Mouse (Mus musculus) hindbrain, embryonic 13.5 days (tissue): ENCODE results near the gene Tmem52b. TPM values are rescaled to one million over a fixed set of nuclear protein-coding genes. Genes with fewer than 3 reads are reported as not detected.
A peak's percentile ranks its signal among the peaks of the same experiment; 100 is the strongest.

ENCODE experiments used
- ATAC-seq: fragments of 200-750 bp; cut with Nextera tagmentation; 2 replicates; pipeline ENCODE4 v1.8.0; 2017; ENCODE audit warnings: moderate TSS enrichment; ENCODE audit not compliant: low FRiP score
- H3K27ac ChIP-seq: fragments of 300-500 bp; sonication (generic); 2 replicates; pipeline ENCODE4 v1.5.1; 2015; ENCODE audit warnings: inconsistent platforms, mild to moderate bottlenecking, moderate library complexity
- H3K27me3 ChIP-seq: fragments of 300-500 bp; sonication (generic); 2 replicates; pipeline ENCODE4 v1.6.1; 2015; ENCODE audit warnings: mild to moderate bottlenecking, inconsistent platforms
- H3K36me3 ChIP-seq: fragments of 300-500 bp; sonication (generic); 2 replicates; pipeline ENCODE4 v1.6.1; 2015; ENCODE audit warnings: mild to moderate bottlenecking, inconsistent platforms
- H3K4me1 ChIP-seq: fragments of 300-500 bp; sonication (generic); replicated peaks from 2 replicates; pipeline ENCODE4 v1.6.1; 2015; ENCODE audit warnings: inconsistent platforms
- H3K4me2 ChIP-seq: fragments of 300-500 bp; sonication (generic); 2 replicates; pipeline ENCODE4 v1.6.1; 2015; ENCODE audit warnings: inconsistent platforms, mild to moderate bottlenecking, moderate library complexity
- H3K4me3 ChIP-seq: fragments of 300-500 bp; sonication (generic); 2 replicates; pipeline ENCODE4 v1.5.1; 2015; ENCODE audit warnings: mild to moderate bottlenecking, inconsistent platforms
- H3K9ac ChIP-seq: fragments of 300-500 bp; sonication (generic); 2 replicates; pipeline ENCODE4 v1.6.1; 2015; ENCODE audit warnings: mild to moderate bottlenecking, inconsistent platforms
- H3K9me3 ChIP-seq: fragments of 300-500 bp; sonication (generic); 2 replicates; pipeline ENCODE4 v1.6.1; 2016; ENCODE audit warnings: inconsistent platforms
- WGBS: fragments of 180-500 bp; shearing (Covaris S2); methylation state at CpG from one replicate; pipeline ENCODE4 v1.1.7; 2015; 5-methylcytosine and 5-hydroxymethylcytosine counted together
- polyA plus RNA-seq: library from polyadenylated mRNA; unstranded; fragments of >200 nt; fragmentation: Nextera tagmentation; extraction: Ambion mirVana; gene quantifications from 2 replicates; pipeline ENCODE4 v1.2.1, GENCODE M21; 2015

Gene Tmem52b
- polyA plus RNA-seq, 1 experiment from 2014 or later, result not detected

- whole genome bisulfite sequencing, result 55% methylated on average over 4 of the region's 4 CpGs
- H3K27ac ChIP-seq, result peak overlapping the region; percentile 91
Observed at GRCm38 (mm10) chr6:129534627-129535190, 22.4 kb downstream of the Tmem52b start.

GRCm38 (mm10) chr6:129535723-129536122 is 23.4 kb downstream of the Tmem52b start:
- peaks cover 35% of the 10 kb centered on the region for H3K36me3 ChIP-seq
- peak overlapping the region; percentile 94 for H3K9ac ChIP-seq
- peak overlapping the region; percentile 91 for H3K4me3 ChIP-seq
- no peak overlapping the region for H3K27ac ChIP-seq
- no peak for ATAC-seq
- 80% methylated on average over 4 of the region's 4 CpGs for WGBS
- peak overlapping the region; percentile 70 for H3K4me2 ChIP-seq
- no peaks in the 10 kb centered on the region for H3K27me3 ChIP-seq
- peaks cover 36% of the 10 kb centered on the region for H3K4me1 ChIP-seq
- H3K9me3 ChIP-seq, result no peaks in the 10 kb centered on the region

More at GRCm38 (mm10) chr6:129534627-129535190, 22.4 kb downstream of the Tmem52b start:
- H3K9me3 ChIP-seq, result no peaks in the 10 kb centered on the region
- H3K4me3 ChIP-seq, result peak overlapping the region; percentile 91
- peaks cover 25% of the 10 kb centered on the region for H3K36me3 ChIP-seq
- H3K4me2 ChIP-seq, result peak overlapping the region; percentile 70
- no peaks in the 10 kb centered on the region for H3K27me3 ChIP-seq
- peak; percentile 25 for ATAC-seq
- peak overlapping the region; percentile 94 for H3K9ac ChIP-seq
- H3K4me1 ChIP-seq, result peaks cover 36% of the 10 kb centered on the region

GRCm38 (mm10) chr6:129538555-129538954 is 26.2 kb downstream of the Tmem52b start:
- Histone ChIP-seq H3K4me2 (no peak overlapping the region), H3K9ac (no peak overlapping the region), H3K36me3 (peaks cover 55% of the 10 kb centered on the region), H3K4me3 (no peak overlapping the region), H3K4me1 (peaks cover 36% of the 10 kb centered on the region), H3K27me3 (no peaks in the 10 kb centered on the region), H3K27ac (no peak overlapping the region), H3K9me3 (no peaks in the 10 kb centered on the region)
- no peak for ATAC-seq
- 96% methylated on average over 6 of the region's 6 CpGs for WGBS

- no peak overlapping the region for H3K4me3 ChIP-seq
- 37% methylated on average over 9 of the region's 9 CpGs for WGBS
Observed at GRCm38 (mm10) chr6:129541931-129542330, 29.6 kb downstream of the Tmem52b start.

GRCm38 (mm10) chr6:129542540-129542939 is 30.2 kb downstream of the Tmem52b start:
- ATAC-seq, result no peak
- Histone ChIP-seq H3K9me3 (no peaks in the 10 kb centered on the region), H3K4me2 (no peak overlapping the region), H3K4me1 (peaks cover 13% of the 10 kb centered on the region; the same call in 1 of the 2 replicates), H3K36me3 (peaks cover 52% of the 10 kb centered on the region), H3K27me3 (no peaks in the 10 kb centered on the region), H3K27ac (no peak overlapping the region), H3K4me3 (no peak overlapping the region), H3K9ac (no peak overlapping the region)
- WGBS, result 93% methylated on average over 3 of the region's 3 CpGs

More at GRCm38 (mm10) chr6:129541931-129542330, 29.6 kb downstream of the Tmem52b start:
- Histone ChIP-seq H3K27ac (no peak overlapping the region; the same call in 1 of the 2 replicates), H3K27me3 (no peaks in the 10 kb centered on the region), H3K4me2 (no peak overlapping the region), H3K36me3 (peaks cover 55% of the 10 kb centered on the region), H3K9ac (no peak overlapping the region), H3K4me1 (peaks cover 17% of the 10 kb centered on the region), H3K9me3 (no peaks in the 10 kb centered on the region)
- ATAC-seq, result no peak

- Histone ChIP-seq H3K4me1 (peaks cover 12% of the 10 kb centered on the region; the same call in 1 of the 2 replicates), H3K4me2 (no peak overlapping the region), H3K27me3 (no peaks in the 10 kb centered on the region), H3K36me3 (peaks cover 38% of the 10 kb centered on the region), H3K4me3 (no peak overlapping the region), H3K9ac (no peak overlapping the region), H3K27ac (peak overlapping the region; percentile 26; the same call in 1 of the 2 replicates), H3K9me3 (no peaks in the 10 kb centered on the region)
- ATAC-seq, result peak; percentile 80
- WGBS, result 57% methylated on average over 6 of the region's 6 CpGs
Observed at GRCm38 (mm10) chr6:129543709-129544606, 31.6 kb downstream of the Tmem52b start.

GRCm38 (mm10) chr6:129547277-129547676 is 34.9 kb downstream of the Tmem52b start:
- WGBS, result 89% methylated on average over 2 of the region's 2 CpGs

GRCm38 (mm10) chr6:129548009-129548408 is 35.7 kb downstream of the Tmem52b start:
- Histone ChIP-seq H3K9ac (no peak overlapping the region), H3K27me3 (no peaks in the 10 kb centered on the region), H3K9me3 (no peaks in the 10 kb centered on the region), H3K27ac (no peak overlapping the region), H3K4me2 (no peak overlapping the region), H3K4me3 (no peak overlapping the region), H3K4me1 (peaks cover 5% of the 10 kb centered on the region; the same call in 1 of the 2 replicates), H3K36me3 (no peaks in the 10 kb centered on the region; the same call in 1 of the 2 replicates)
- WGBS, result 76% methylated on average over 3 of the region's 3 CpGs
- ATAC-seq, result no peak

More at GRCm38 (mm10) chr6:129547277-129547676, 34.9 kb downstream of the Tmem52b start:
- ATAC-seq, result no peak
- no peaks in the 10 kb centered on the region for H3K27me3 ChIP-seq
- peaks cover 5% of the 10 kb centered on the region; the same call in 1 of the 2 replicates for H3K4me1 ChIP-seq
- no peak overlapping the region for H3K4me2 ChIP-seq
- H3K36me3 ChIP-seq, result peaks cover 6% of the 10 kb centered on the region
- no peak overlapping the region for H3K4me3 ChIP-seq
- no peak overlapping the region for H3K9ac ChIP-seq
- H3K27ac ChIP-seq, result no peak overlapping the region
- H3K9me3 ChIP-seq, result no peaks in the 10 kb centered on the region

GRCm38 (mm10) chr6:129557298-129558023 is 45.1 kb downstream of the Tmem52b start:
- Histone ChIP-seq H3K9me3 (no peaks in the 10 kb centered on the region), H3K4me3 (no peak overlapping the region), H3K4me1 (0 out of 2 replicates have a peak, but pooled peaks cover 3% of the 10 kb centered on the region), H3K27me3 (no peaks in the 10 kb centered on the region), H3K9ac (no peak overlapping the region), H3K27ac (no peak overlapping the region), H3K4me2 (no peak overlapping the region), H3K36me3 (no peaks in the 10 kb centered on the region)
- peak; percentile 23; the same call in 1 of the 2 replicates for ATAC-seq

- WGBS, result 18% methylated on average over 12 of the region's 12 CpGs
- no peaks in the 10 kb centered on the region for H3K36me3 ChIP-seq
- 0 out of 2 replicates have a peak, but pooled peaks cover 3% of the 10 kb centered on the region for H3K4me1 ChIP-seq
- H3K27ac ChIP-seq, result no peak overlapping the region
- H3K4me3 ChIP-seq, result no peak overlapping the region
- H3K9ac ChIP-seq, result no peak overlapping the region
- no peak overlapping the region for H3K4me2 ChIP-seq
- no peaks in the 10 kb centered on the region for H3K9me3 ChIP-seq
- H3K27me3 ChIP-seq, result no peaks in the 10 kb centered on the region
- ATAC-seq, result peak; percentile 87
Observed at GRCm38 (mm10) chr6:129558946-129559640, 46.7 kb downstream of the Tmem52b start.

GRCm38 (mm10) chr6:129559641-129560027 is 47.3 kb downstream of the Tmem52b start:
- Histone ChIP-seq H3K9ac (no peak overlapping the region), H3K27ac (no peak overlapping the region), H3K9me3 (no peaks in the 10 kb centered on the region), H3K4me1 (0 out of 2 replicates have a peak, but pooled peaks cover 3% of the 10 kb centered on the region), H3K4me3 (no peak overlapping the region), H3K4me2 (no peak overlapping the region), H3K27me3 (no peaks in the 10 kb centered on the region), H3K36me3 (no peaks in the 10 kb centered on the region)
- WGBS, result 63% methylated on average over 4 of the region's 4 CpGs
- ATAC-seq, result 0 out of 2 replicates have a peak, but pooled peaks have one; percentile 29
